Mouse (Mus musculus) testis, postnatal 10 days (tissue): Measurements from ENCODE around the gene Cst7.

Source experiments
- DNase-seq: peaks from one replicate; pipeline ENCODE4 v3.0.0; 2021; ENCODE audit warnings: low spot score

Gene Cst7

GRCm38 (mm10) chr2:150627140-150627539, 56.9 kb downstream of the Cst7 start:
- DNase-seq: no peak
